Mouse (Mus musculus) G1E (cell line): ENCODE measurements around the gene Tulp1.

Experiments used
- CTCF ChIP-seq: IDR thresholded peaks from 2 replicates; pipeline ENCODE4 v1.5.1; 2012; ENCODE audit warnings: low read depth, low read length, inconsistent platforms, mixed read lengths
- POLR2AphosphoS5 ChIP-seq: IDR thresholded peaks from 2 replicates; pipeline ENCODE4 v1.6.1; 2012; ENCODE audit warnings: low read depth, low read length, inconsistent platforms; ENCODE audit not compliant: insufficient replicate concordance

DNA sequence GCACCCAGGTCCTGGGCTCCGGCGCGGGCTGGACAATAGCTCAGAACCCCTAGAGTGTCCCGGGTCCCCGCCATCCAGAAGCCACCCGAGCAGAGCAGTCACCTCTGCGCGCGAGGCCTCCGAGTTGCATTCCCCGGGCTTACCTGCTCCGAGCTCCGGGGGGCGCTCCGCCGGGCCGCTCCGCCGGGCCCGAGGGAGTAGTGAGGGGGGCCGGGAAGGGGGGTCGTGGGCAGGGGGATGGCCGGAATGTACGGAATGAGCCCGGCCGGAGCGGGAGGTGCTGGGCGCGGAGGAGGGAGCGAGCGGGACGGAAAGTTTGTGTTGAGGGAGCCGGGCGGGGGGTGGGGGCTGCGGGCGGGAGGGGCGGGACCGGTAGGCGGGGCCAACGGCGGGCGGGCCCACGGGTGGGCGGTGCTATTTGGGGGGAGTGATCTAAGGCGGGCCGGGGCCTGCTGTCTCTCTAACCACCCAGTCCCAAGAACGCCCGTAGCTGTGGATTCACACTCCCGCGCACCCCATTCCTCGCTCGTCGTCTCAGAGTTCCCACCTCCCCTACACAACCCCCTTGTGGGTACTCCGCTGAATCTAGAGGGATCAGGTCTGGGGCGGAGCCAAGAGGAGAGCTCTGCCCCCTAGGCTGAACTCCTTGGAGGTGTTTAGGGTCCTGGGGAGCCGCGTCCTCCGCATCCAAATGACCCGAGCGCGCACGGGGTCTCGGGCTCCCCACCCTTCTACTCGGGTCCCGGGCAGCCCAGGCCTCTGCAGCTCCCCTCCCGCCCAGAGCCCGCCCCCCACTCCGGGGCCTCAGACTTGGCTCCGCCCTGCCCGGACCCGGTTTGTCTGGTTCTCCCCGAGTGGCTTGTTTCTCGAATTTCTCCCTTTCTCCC lies 14.3 kb downstream of the Tulp1 start, which contains the start of gene Tead3:
- TF ChIP-seq POLR2AphosphoS5 (no peak), CTCF (no peak)
